Mouse (Mus musculus): ENCODE results near the gene Anapc13.

The Anapc13 gene

GRCm38 (mm10) chr9:102631589-102632147, 5.6 kb downstream of the Anapc13 start:
- no peak for DNase-seq (ENCODE audit: low spot score)

DNA sequence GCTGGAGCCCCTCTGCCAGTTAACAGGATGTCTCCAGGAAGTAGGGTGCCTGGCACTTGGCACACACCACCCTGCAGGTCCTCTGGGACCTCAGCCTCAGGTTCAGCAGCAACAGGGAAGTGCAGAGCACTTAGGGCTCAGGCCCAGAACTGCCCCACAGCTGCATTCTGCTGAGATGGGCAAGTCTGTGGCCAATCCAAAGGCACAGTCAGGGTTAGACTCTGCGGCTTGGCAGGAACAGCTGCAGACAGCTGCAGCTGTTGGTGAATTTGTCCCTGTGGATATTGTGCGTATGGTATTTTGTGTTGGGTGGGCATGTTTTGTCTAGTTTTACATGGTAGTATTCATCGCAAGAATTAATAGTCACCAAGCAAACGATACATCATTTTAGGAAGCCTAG, 6.1 kb downstream of the Anapc13 start:
- no peak for DNase-seq (ENCODE audit: low spot score)

GRCm38 (mm10) chr9:102632923-102633537, 6.9 kb downstream of the Anapc13 start:
- peak; percentile 85 for DNase-seq (ENCODE audit: low spot score)

- no peak for DNase-seq (ENCODE audit: low spot score)
Measured at GRCm38 (mm10) chr9:102634453-102634852, 8.4 kb downstream of the Anapc13 start.

DNA sequence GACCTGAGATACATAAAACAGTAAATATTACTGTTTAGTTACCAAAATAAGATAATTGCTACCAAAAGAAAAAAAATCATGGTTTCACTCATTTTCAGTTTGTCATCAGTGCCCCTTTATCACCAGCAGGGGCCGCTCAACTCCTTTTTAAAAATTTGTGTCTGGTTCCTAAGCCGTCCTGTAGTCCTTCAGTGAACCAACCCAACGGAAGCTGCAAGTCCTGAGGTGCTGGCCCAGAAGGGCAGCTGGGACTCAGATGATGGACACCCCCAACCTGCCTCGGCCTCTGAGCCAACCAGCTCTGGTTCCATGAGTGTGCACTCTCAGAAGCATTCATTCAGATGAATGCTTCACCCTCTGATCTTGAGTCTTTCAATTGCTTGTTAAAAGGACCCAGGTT, 10.5 kb downstream of the Anapc13 start:
- DNase-seq (ENCODE audit: low spot score), result peak; percentile 80

GRCm38 (mm10) chr9:102637115-102637514, 11.0 kb downstream of the Anapc13 start:
- no peak for DNase-seq (ENCODE audit: low spot score)

GRCm38 (mm10) chr9:102638963-102639362, 12.9 kb downstream of the Anapc13 start:
- DNase-seq (ENCODE audit: low spot score), result no peak

DNA sequence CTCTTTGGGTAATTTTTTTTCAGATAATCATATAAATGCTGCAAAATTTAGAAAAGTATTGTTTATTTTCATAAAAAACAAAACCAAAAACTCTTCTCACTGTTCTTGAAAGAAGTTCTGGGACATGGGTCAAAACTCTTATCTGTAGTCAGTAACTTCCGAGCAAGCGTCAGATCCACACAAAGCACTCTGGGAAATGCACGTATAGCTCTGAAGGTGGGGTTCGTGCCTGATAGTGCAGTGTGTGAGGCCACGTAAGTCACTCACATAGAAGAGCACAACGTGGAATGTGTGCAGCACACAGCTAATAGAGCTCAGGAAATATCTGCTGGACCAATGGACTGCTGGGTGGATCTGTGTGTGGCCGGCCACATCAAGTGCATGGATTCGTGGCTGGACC, 13.4 kb downstream of the Anapc13 start:
- DNase-seq (ENCODE audit: low spot score), result no peak

- no peak for DNase-seq (ENCODE audit: low spot score)
Measured at GRCm38 (mm10) chr9:102641531-102641930, 15.4 kb downstream of the Anapc13 start.

DNA sequence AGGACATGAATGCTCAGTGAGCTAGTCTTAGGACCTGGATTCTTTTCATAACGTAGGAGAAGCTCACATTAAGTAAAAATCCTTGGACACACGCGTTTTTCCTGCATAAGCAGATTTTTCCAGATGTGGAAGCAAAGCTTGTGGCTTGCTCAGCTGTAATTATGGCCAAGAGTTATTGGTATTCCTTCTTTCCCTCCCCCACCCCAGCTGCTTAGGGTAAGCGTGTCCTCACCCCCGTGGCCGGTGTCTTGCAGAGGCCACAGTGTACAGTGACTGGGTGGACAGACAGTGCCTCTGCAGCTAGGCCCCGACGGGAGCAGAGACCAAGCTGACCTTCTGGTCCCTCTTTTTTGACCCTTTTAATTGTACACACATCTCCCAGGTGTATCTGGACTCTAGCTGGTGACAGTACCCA, 17.0 kb downstream of the Anapc13 start:
- DNase-seq (ENCODE audit: low spot score), result no peak

DNA sequence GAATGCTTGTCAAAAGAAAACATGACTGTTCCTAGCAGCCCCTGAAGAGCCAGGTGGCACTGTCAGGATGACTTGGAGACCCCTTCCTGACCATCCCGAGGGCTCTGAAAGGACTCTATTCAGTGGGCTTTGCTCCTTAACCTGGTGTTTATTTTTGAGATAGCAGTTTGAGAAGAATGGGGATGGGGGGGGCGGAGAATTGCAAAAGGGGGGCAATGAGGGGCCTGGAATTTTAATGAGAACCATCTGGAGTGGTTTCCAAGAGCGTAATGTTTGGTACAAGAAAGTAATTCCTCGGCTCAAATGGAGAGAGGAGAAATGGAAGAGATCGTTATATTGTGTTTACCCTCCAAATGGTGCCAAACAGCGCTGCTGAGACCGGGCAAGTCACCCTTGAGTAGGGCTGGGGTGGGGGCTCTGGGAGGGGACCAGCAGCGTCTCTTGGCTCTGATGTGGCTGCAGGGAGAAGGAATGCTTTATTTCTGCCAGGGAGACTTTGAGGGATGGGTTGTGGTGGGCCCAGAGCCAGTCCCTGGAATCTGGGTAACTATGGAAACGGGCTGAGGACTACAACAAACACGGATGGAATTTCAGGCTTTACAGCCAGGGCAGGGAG, 17.5 kb downstream of the Anapc13 start:
- DNase-seq (ENCODE audit: low spot score), result peak; percentile 58

DNA sequence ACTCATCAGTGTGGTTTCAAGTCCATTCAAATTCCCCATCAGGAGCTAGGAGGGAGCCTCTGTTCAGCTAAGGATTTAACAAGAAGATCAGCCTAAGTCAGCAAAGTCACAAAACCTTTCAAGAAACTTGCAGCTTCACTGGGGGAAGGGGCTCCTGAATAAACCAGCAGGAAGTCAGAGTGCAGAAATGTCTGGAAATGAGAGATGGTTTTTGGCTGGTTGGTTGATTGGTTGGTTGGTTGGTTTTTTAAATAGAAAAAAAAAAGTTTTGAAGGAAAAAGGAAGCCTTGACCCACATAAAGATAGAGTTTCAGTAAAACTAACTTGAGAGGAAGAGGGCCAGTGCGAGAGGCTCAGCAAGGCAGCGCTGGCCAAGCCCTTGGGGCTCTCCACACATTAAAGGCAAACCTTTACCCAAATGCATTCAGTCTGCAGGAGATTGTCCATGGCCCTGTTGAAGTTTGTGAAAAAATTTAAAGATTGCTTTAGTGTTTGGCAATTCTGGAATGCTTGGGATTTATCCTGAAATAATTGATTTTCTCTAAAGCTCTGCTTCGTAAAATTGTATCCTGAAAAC, 19.1 kb downstream of the Anapc13 start:
- no peak for DNase-seq (ENCODE audit: low spot score)

GRCm38 (mm10) chr9:102647010-102647409, 20.9 kb downstream of the Anapc13 start:
- no peak for DNase-seq (ENCODE audit: low spot score)

- DNase-seq (ENCODE audit: low spot score), result peak; percentile 46
Measured at GRCm38 (mm10) chr9:102649917-102650527, 23.9 kb downstream of the Anapc13 start.

- no peak for DNase-seq (ENCODE audit: low spot score)
Measured at GRCm38 (mm10) chr9:102650637-102651036, 24.5 kb downstream of the Anapc13 start.

- DNase-seq (ENCODE audit: low spot score), result no peak
Measured at GRCm38 (mm10) chr9:102651199-102651720, 25.2 kb downstream of the Anapc13 start.

GRCm38 (mm10) chr9:102656355-102657095, 30.4 kb downstream of the Anapc13 start:
- no peak for DNase-seq (ENCODE audit: low spot score)

DNA sequence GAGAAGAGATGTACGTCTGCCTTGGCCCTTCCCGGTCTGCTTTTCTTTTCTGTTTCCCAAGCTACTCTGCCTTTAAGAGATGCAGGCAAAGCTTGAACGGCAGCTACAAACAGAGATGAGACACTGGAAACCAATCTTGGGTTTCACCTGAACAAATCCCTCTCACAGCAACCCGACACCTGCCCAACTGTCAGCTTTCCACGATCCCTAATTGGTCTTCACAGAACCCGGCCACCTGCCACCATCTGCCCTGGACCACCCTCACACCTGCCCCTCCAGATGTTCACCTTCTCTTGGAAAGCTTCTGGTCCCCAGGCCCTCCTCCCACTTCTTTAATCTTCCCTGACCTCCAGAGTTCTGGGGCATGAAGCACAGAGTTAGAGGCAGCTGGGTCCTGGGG, 42.0 kb downstream of the Anapc13 start:
- no peak for DNase-seq (ENCODE audit: low spot score)

DNA sequence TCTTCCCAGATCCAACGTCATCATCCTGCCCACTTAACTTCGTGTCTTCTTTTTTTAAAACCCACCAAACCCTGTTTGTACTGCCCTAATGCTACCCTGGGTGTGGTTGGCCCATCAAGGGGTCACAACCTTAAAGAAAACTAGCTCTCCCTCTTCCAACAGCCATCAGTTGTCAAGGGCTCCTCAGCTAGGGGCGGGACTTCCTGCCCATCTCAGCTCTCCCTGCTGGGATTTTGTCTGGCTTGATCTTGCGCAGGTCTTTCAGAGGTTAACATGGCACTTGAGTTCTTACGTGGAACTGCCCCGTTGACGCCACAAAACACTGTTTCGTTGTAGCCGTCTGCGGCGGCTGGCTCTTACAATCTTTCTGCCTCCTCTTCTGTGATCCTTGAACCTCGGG, 42.8 kb downstream of the Anapc13 start:
- DNase-seq (ENCODE audit: low spot score), result no peak

DNA sequence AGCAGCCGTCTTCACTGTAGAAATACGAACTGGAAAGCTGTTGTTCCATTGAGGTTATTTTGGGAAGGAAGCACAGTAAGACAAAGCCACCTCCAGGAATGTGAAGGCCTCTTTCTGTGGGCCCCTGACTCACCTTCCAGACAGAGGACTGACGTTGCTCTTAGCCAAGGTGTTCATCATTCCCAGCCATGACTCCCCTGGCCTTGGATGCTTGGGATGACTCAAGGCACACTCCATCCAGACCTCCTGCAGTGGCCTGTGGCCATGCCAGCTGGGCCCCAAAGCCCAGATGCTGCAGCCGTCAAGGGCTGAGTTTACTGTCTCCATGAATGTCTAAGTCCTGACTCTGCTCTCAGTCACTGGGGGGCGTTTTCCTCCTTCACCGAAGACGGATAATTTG, 47.3 kb downstream of the Anapc13 start:
- no peak for DNase-seq (ENCODE audit: low spot score)

GRCm38 (mm10) chr9:102675922-102676321, 49.8 kb downstream of the Anapc13 start:
- no peak for DNase-seq (ENCODE audit: low spot score)

DNA sequence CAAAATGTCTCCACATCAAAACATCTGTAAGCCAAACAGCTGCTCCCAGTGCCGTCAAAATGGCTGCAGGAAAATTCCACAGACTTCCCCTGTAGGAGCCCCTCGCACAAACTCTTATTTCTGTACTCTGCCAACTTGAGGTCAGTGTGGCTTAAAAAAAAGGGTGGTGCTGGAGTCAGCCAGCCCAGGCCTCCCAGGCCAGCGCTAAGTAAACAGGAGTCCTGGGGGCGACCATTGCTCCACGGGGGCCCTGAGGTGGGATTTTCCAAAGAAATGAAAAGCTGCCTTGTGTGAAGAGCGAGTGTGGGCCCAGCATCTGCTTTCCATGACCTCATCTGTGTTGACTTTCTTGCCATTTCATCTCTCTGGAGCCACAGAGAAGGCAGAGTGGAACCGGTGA, 55.4 kb downstream of the Anapc13 start:
- no peak for DNase-seq (ENCODE audit: low spot score)
